Mouse (Mus musculus): ENCODE data around the gene Senp2.

Senp2 gene

DNA sequence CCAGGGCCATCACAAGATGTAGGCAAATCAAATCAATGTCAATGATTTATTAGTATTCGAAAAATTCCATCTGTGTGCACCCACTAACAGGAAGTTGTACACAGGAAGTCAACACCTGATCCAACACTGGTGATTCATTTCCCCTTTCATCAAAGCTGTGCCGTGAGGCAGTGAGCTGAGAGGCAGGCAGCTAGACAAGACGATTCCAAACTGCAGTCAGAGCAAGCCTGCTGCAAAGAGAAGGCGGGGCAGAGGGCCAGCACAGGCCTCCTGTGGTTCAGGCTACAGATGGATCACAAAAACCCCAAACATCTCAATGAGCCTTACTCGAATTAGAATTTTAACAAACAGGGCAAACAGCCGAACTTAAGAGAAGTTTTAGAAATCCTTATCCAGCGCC lies 88.4 kb downstream of the Senp2 start:
- DNase-seq (ENCODE audit: low read depth, low spot score): peak; percentile 71

Data from ZHBTc4 (cell line).